Mouse (Mus musculus) liver, adult (tissue): ENCODE data around the gene Ifna6.

ENCODE experiments used
- GATA4 ChIP-seq: IDR thresholded peaks from 2 replicates; pipeline ENCODE4 v1.6.1; 2014; ENCODE audit warnings: mild to moderate bottlenecking, low read length; ENCODE audit not compliant: insufficient replicate concordance

Ifna6 gene

DNA sequence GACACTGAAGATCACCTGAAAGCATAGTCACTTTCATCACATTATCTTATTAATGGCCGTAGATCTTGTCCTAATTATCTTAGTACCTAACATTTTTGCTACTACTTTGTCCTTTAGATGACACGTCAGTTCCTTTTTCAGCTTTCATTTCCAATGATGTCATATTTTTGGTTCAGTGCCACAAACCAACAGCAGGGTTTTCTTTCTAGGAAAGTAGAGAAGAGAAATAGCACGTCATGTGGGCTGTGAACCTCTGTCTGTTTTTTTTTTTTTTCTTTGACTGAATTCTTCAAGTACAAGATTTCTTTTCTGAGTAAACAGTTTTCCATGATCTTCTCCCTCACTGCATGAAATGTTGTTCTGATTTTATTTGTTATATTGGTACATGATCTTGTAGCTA is 12.8 kb downstream of the Ifna6 start:
- no peak for TF ChIP-seq GATA4

GRCm38 (mm10) chr4:88841438-88841911 is 14.3 kb downstream of the Ifna6 start, which contains the start of gene Ifna4:
Ifna4 (plus strand) TSS chr4:88841861.
- TF ChIP-seq GATA4: no peak

GRCm38 (mm10) chr4:88845334-88845733 is 18.1 kb downstream of the Ifna6 start:
- no peak for TF ChIP-seq GATA4

GRCm38 (mm10) chr4:88849698-88850097 is 22.5 kb downstream of the Ifna6 start, which contains the start of gene Ifna1:
Ifna1 (plus strand) TSS chr4:88850087.
- TF ChIP-seq GATA4: no peak

DNA sequence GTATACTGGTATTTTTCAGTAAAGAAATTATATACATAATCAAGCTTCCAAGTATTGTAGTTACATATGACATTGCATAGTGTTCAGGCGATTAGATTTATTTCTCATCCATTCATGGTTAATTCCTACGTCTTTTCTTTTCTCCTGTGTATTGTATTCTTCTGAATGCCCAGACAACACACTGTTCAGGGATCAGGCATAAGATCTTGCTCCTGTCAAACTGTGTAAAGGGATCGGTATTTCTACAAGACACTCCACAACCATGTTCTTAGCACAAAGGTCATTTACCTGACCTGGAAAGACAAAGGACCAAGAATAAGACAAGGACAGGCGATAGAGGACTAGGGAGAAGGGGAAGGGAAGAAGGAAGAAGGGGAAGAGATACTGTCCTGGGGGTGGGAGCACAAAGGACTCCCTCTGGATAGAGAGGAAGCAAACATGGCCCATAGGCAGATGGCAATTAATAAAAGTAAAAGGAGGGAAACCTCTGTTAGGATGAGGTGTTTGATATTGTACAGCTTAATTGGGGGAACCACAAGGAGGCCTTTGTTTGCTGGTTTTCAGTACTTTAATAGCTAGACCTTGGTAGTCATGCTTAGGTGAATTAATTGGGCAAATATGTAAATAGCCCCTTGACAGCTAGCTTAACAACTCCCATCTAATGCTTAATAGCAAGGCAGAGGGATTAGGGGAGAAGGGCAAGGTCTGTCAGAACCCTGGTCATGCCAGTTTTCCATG is 24.0 kb downstream of the Ifna6 start:
- TF ChIP-seq GATA4: no peak

DNA sequence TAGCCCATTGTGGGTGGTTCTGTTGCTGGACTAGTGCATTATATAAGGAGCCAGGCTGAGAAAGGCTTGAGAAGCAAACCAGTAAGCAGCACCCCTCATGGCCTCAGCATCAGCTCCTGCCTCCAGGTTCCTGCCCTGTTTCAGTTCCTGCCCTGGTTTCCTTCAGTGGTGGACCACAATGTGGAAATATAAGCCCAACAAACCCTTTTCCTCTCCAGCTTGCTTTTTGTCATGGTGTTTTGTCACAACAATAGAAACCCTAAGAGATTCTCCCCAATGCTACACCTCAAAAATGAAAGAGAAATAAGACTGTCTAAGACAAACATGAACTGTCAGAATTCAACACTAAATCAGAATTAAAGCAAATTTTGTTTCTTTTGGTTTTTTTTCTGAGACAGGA is 32.0 kb downstream of the Ifna6 start:
- no peak for TF ChIP-seq GATA4

DNA sequence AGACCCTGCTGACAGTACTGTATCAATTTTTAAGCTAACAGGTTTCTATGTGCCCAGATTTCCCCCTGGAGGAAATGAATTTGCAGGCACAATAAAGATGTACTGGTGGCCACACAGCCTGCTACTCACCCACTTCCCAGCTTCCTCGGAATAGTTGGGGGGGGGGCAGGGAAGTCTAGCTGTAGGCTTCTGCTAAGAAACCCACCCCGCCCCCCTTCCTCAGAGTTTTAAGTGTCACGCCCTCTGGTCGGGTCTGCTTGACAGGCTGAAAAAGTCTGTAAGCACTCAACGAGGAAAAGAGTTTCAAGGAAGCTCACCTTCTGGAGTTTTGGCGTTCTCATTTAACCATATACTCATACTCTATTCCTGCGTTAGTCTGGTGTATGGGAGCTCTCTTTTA is 36.1 kb downstream of the Ifna6 start:
- TF ChIP-seq GATA4: no peak

DNA sequence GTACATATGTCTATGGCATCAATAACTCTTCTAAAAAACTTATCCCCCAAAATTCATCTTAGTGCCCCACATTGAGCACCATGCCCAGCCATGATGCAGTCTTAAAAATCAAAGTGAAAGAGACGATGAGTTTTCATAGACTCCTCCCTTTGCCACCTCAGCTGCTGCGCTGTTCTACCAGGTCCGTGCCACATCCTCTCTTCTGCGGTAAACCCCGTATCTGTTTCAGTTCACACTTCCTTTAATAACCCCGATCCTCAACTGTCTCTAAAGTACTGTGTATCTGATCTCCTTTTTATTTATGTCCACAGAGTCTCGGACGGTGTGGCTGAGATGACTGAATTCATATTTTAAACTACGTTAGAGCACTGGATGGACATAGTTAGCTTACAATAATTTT is 37.4 kb downstream of the Ifna6 start:
- no peak for TF ChIP-seq GATA4

- no peak for TF ChIP-seq GATA4
These were observed 37.9 kb downstream of the Ifna6 start for GRCm38 (mm10) chr4:88865011-88865569.

- TF ChIP-seq GATA4: no peak
These were observed 40.2 kb downstream of the Ifna6 start for GRCm38 (mm10) chr4:88867366-88867925.

DNA sequence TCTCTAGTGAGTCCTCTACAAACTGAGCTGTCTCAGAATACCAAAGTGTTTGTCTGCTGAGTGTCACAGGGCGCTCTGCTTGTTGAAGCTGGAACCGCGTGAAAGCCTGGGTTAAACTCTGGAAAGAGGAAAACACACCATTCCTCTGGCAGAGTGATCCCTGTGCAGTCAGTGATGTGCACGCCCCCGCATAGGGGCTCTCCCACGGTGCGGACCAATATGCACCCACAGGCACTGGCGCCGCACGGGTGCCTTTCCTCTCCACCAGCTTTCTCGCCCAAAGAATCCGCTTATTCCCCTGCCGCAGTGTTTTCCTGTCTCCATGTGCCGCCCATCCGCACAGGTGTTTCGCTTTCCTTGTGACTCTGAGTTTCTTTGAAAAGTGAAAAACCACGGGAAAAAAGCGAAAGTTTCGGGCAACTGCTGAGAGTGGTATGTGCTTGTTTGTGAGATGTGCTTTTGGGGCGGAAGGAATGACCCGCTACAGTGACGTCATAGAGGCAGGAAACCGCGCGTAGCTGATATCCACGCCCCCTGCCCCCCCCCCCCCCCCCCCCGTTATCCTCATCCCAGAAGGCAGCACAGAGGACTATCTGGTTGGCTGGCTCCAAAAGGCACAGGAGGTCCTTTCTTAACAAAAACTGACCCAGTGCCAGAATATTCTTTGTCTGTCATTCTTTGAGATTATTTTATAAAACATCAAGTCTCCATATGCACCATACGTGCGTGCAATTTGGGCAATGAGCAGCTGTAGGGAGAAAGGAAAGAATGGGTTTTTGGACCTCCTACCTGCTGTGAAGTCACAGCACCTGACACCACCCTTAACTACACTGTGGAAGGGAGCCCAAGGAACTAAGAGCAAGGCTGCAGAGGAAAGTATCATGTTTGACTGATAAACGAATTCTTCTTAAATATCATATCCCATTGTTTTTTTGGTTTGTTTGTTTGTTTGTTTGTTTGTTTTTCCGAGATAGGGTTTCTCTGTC is 41.0 kb downstream of the Ifna6 start:
- TF ChIP-seq GATA4: no peak

- TF ChIP-seq GATA4: no peak
These were observed 45.5 kb downstream of the Ifna6 start for GRCm38 (mm10) chr4:88872691-88873090.

- TF ChIP-seq GATA4: no peak
These were observed 48.3 kb downstream of the Ifna6 start for GRCm38 (mm10) chr4:88875435-88876095.

DNA sequence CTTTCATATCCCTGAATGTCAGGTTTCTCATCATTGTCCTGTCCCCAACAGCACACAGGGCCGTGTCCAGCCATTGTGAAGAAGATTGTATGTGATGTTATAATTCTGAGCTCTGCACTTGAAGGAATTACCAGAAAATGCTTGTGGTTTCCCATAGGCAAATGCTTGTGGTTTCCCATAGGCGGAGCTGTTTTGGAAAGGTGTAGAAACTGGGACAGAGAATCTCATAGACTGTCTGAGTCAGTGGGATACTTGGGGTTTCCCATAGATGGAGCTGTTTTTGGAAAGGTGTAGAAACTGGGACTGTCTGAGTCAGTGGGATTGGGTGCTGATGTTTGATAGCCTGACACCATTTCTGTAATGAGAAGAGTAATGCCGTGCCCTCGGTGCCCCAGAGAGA is 49.3 kb downstream of the Ifna6 start:
- no peak for TF ChIP-seq GATA4
